Mouse (Mus musculus) frontal cortex, adult (tissue): Measurements from ENCODE around the gene Nars2.

Source experiments
- ATAC-seq: cut with Nextera tagmentation; 2 replicates; pipeline ENCODE4 v1.9.2; 2017; ENCODE audit warnings: mild to moderate bottlenecking, moderate library complexity, mixed read lengths; ENCODE audit not compliant: low TSS enrichment

Nars2 gene

GRCm38 (mm10) chr7:96971027-96971996 is 20.0 kb downstream of the Nars2 start:
- ATAC-seq, result no peak

DNA sequence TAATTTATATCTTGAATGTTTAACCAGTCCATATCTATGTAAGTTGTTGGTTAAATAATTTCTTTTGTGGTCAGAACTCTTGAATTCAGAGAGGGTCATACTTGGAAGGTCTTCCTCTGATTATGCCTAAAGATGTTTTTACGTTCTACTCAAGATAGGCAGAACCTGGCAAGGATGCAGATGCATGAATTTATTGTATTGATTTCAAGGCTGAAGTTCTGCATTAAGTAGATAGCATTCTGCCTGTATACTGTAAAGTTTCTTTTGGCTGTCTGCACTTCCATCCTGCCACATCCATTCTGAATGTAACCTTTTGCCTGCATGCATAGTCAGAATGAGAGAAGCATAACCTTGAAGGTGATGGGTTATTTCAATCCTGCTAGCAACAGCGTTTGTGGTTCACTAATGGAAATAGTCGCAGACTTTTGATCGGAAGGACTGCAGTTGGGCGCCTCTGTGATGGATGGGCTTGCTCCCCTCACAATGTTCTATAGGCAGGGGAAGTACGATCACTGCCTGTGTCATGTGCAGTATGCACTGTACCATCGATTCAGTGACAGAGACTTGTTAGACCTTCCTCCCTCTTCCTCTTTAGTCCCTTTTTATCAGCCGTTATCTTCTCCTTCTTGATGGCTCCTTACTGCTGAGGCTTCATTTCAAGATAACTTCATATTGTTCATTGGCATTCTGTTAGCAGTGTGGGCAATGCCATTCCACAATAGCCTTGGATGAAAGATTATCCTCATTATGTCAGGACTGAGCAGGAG is 21.0 kb downstream of the Nars2 start:
- no peak for ATAC-seq

DNA sequence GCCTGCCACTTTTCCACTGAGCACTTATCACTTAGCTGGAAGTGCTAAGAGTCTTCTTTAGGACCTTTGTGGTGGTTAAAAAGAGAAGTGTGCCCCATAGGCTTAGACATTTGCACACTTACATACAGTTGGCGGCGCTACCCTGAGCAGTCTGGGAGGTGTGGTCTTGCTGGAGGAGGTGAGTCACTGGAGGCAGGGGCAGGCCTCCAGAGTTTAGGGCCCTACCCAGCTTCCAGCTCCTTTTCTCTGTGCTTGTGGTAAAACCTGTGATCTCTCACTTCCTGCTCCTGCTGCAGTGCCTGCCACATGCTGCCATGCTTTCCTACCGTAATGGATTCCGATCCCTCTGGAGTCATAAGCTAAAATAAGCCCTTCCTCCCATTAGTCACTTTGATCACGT is 24.6 kb downstream of the Nars2 start:
- no peak for ATAC-seq

GRCm38 (mm10) chr7:96977209-96977608 is 25.9 kb downstream of the Nars2 start:
- no peak for ATAC-seq

DNA sequence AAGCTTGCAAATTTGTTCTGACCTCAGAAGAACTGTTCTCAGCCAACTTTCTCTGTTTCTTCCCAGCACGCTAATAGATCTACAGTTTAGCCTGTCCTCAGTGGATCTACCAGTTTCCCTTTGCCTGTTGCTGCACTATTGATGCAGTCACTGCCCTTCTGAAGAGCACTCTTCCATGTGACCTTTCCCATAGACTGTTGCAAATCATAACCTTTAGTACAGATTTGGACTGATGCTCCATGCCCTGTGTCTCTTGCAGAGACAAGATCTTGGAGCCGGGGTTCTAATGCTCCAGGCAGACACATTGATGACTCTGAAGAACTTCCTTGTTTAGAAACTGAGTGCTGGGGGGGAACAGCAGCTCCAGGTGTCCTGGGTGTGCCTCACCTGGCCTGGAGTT is 30.1 kb downstream of the Nars2 start:
- ATAC-seq, result no peak

DNA sequence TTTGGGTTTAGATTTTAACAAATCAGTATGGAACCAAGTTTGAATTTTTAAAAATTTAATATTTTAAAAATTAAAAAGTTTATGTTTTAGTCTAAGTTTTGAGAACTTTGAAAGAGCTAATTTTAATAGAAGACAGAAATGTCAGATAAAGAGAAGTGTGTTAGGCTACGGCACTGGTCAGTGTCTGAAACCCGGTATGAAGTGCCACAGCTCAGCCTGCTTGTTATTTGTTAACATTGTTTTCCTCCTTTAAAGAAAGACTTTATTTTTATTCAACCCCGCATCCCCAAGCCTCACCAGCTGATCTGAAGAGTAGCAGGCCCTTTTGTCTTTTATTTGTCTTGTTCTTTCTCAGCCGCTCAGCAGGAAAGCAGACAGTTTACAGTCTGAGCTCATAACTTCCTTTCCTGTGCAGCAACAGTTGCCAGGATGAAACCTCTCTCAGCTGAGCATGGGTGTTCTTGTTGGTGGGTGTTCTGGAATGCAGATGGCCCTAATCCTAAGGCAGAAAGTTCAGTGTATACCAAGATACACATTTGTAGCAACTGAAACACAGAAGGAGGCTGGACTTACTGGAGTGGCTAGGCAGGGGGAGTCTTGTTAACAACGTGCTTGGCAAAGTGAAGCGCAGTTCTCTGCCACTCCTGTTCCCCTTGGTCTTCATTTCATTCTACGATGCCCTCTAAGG is 32.5 kb downstream of the Nars2 start:
- ATAC-seq, result peak; percentile 60

DNA sequence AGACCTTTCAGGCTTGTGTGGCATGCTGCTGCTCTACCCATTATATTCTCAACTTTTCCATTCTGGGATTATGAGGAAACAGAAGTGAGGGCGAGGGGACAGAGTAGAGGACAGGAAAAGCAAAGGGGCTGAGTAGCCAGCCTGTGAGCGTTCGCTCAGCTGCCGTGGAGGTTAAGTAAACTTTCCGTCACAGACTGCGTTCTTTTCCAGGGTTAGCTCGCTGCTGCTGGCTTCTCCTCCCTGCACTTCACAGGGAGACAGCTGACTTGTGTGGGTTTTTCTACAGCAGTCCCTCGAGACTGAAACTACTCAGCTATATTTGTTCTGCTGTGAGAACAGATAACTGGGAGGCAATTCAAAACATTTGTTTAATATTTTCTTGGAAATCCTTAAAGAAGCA is 34.5 kb downstream of the Nars2 start:
- peak; percentile 96 for ATAC-seq

DNA sequence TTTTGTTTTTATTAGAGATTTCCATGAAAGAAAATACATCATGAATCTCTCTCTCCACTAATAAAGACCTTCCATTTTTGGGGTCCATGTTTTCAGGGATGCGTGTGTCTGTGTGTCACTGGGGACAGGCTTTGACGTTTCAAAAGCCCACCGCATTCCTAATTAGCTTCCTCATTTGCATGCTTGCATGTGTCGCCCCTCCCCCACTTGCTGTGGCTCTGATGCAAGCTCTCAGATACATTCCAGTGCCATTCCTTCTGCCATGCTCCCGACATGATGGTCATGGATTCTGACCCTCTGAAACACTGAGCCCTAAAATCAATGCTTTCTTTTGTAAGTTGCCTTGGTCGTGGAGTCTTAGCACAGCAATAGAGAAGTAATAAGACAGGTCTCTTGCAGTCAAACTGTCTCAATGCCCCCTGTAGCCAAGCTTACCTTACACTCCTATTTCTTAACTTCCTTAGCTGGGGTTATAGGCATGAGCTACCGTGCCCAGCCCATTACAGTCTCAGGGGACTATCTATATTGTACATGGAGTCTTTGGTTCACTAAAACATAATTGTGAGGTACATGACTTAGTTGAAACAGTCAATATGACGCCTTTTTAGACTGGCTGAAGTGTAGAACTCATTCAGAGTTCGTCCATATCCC is 35.6 kb downstream of the Nars2 start:
- ATAC-seq, result no peak

GRCm38 (mm10) chr7:96987676-96988075 is 36.4 kb downstream of the Nars2 start:
- no peak for ATAC-seq

DNA sequence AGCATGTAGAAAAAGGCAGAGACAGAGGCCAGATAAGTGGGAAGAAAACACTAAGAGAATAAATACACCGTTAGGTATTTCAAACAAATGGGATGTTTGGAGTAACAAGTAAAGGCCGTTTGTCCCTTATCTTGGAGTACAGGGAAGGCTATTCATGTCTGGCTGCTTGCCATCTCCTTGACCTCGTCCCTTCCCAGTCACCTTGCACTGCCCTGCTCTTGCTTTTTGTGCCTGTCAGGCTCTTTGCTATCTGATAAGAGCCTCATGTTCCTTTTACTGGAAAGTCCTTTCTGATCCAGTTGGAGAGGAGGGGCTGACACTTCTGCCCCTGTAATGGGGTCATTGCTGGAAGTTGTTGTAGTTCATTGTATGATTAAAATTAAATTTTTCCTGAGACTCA is 61.7 kb downstream of the Nars2 start:
- no peak for ATAC-seq

DNA sequence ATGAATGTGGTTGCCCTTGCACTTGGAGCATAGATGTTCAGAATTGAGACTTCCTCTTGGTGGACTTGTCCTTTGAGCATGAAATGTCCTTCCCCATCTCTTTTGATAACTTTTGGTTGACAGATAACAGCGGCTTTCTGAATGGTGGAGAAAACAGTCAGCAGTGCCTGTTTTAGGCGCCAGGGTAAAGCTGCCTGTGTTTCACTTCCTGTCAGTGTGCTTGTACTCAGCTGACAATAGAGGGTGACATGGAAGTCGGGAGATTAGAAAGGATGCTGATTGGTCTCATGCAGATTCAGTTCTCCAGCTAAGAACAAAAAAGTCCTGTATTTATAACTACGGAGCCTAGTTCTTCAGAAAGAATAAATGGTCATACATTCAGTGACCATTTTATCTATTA is 66.7 kb downstream of the Nars2 start:
- no peak for ATAC-seq

DNA sequence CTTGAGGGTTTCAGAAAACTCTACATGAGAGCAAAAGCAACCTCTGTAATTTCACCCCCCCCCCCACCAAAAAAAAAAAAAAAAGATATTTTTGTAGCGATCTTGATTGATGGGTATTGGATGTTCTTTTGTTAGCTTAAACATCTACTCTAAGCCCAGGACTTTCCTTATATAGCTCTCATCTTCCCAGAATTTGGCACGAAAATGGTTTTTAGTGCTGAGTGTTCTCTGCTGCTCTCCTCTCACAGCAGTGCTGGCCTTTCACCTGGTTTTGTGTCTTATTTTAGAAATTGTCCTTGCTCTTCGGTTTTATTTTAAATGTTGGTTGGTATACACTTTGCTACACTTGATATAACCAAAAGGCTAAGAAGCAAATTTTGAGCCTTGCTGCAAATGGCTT is 67.1 kb downstream of the Nars2 start:
- no peak for ATAC-seq

DNA sequence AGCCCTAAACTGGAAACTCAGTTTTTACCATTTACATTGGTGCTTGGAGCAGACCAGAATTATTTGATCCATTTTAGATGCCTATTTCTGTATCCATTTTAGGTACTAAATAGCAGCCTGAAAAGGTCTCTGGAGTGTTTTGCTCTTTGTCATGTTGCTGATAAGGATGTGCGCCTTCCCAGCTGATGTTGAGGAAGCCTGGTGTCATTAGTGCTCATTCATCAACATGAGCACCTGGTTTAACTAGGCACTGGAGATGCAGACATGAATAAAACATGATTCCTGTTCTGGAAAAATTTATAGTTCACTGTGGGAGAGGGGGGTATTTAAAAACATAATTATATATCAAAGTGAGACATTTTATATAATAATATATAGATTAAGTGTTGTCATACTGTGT is 68.0 kb downstream of the Nars2 start:
- ATAC-seq, result no peak

DNA sequence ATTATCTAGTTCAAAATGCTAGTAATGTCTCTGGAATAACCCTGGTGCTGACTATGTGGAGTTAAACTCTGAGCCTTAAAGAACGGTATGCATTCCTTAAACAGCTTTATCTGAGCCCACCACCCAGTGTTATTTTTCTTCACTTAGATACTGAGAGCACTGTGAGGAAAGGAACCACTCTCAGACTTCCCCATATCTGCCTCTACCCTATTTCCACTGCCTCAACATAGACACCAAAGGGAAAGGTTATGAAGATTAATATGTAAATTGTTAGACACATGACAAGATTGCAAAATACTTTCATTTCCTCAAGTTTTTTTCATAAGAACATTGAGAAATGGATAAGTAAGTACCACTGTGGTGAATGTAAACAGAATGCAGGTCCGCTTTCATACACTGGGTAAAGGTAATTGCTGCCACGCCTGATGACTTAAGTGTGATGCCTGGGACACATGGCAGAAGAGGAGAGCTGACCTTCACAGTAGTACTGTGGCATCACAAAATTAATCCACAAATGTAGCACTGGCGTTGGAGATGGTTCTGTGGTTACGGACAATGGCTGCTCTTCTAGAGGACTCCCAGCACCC is 75.6 kb downstream of the Nars2 start:
- ATAC-seq, result no peak

- no peak for ATAC-seq
Measured at GRCm38 (mm10) chr7:97029151-97029550, 77.8 kb downstream of the Nars2 start.

DNA sequence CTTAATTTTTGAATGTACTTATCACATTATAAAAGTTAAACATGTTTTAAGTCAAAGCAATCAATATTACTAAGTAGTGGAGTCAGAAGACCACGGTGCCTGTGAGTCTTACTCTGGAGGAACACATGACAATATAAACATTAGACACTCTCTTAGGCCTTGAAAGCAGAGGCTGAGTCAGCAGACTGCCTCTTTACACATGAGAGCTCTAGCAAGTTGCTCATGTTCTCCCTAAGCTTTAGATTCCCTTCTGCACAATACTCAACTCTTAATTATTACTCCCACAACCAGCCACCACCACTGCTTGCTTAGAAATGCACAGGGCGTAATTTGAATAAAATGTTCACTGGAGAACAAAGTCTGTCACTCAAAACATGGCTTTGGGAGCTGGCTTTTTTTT is 81.1 kb downstream of the Nars2 start:
- no peak for ATAC-seq

DNA sequence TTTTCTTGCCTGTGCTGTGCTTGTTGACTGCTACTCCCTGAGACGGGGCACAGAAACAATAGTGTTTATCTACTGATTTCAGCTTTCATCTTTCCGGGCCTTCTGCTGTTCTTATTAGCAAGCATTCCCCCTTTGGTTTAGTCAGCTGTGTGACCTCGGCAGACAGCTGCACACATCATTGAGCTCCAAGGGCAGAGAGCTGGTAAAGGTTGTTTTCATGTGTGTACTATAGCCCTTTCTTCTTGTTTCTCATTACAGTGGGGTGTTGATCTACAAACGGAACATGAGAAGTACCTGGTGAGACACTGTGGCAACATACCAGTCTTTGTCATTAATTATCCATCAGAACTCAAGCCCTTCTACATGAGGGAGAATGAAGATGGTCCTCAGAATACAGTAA is 88.3 kb downstream of the Nars2 start:
- no peak for ATAC-seq

- no peak for ATAC-seq
Measured at GRCm38 (mm10) chr7:97041868-97042449, 90.7 kb downstream of the Nars2 start.

DNA sequence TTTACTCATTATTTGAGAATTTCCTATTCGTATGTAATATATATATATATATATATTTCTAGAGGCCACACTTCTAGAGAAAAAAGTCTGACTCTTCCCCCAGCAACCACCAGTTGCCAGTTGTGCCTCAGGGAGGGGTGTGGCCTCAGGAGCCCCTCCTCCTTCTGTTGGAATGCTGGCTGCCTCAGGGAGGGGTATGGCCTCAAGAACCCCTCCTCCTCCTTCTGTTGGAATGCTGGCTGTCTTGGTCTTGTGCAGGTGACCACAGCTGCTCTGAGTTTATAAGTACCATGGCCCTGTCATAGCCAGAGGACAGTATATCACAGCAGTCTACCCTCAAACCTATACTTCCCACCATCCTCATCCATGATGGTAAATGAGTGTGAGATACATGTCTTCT is 91.7 kb downstream of the Nars2 start:
- ATAC-seq, result no peak

GRCm38 (mm10) chr7:97060966-97061365 is 109.7 kb downstream of the Nars2 start:
- ATAC-seq, result no peak

GRCm38 (mm10) chr7:97071512-97071911 is 120.2 kb downstream of the Nars2 start:
- ATAC-seq, result no peak
